Mouse (Mus musculus) CH12.LX (cell line): Measurements from ENCODE around the gene Slc25a33. TPM values are rescaled to one million over a fixed set of nuclear protein-coding genes. Genes with fewer than 3 reads are reported as not detected.

Source experiments
- polyA plus RNA-seq: library from polyadenylated mRNA; unstranded; fragments of >175 nt; gene quantifications from 2 replicates; pipeline ENCODE4 v1.2.1, GENCODE M21; 2012; ENCODE audit warnings: low read depth; ENCODE audit not compliant: insufficient read length
- total RNA-seq, 2 experiments: library from RNA; depleted of rRNA; stranded (reverse); fragments of 300-350 nt in 1 of 2; fragments of >200 nt in 1 of 2; gene quantifications; 2 replicates each; pipeline ENCODE4 v1.2.3; 2012 to 2014

Gene Slc25a33
- total and polyA plus RNA-seq, 3 experiments: 25.3 to 35.5 (median 32.4) TPM

Other genes with a start within 250 kb of the Slc25a33 start
- gene Clstn1, start 187.8 kb downstream of the Slc25a33 start, total RNA-seq (2012; rRNA removed): 51.4 and 53.1 TPM in 2 replicates
- gene Clstn1, start 187.8 kb downstream of the Slc25a33 start, total RNA-seq (2014; rRNA removed): 26.4 and 27.7 TPM in 2 replicates
- gene Clstn1, start 187.8 kb downstream of the Slc25a33 start, polyA plus RNA-seq: 35.2 and 36.9 TPM in 2 replicates
- gene Pik3cd, start 71.7 kb downstream of the Slc25a33 start, total RNA-seq (2012; rRNA removed): 84.0 and 95.0 TPM in 2 replicates
- 57.0 and 60.3 TPM in 2 replicates for gene Pik3cd, start 71.7 kb downstream of the Slc25a33 start, total RNA-seq (2014; rRNA removed)
- gene Pik3cd, start 71.7 kb downstream of the Slc25a33 start, polyA plus RNA-seq: 62.4 and 72.1 TPM in 2 replicates
- 16.2 and 18.0 TPM in 2 replicates for gene Tmem201, start 36.2 kb downstream of the Slc25a33 start, total RNA-seq (2012; rRNA removed)
- 6.4 and 6.5 TPM in 2 replicates for gene Tmem201, start 36.2 kb downstream of the Slc25a33 start, total RNA-seq (2014; rRNA removed)
- gene Tmem201, start 36.2 kb downstream of the Slc25a33 start, polyA plus RNA-seq: 23.7 and 29.2 TPM in 2 replicates
- 0.04 and 0.34 TPM in 2 replicates for gene Spsb1, start 180.8 kb upstream of the Slc25a33 start, total RNA-seq (2012; rRNA removed)
- 0.07 and 0.16 TPM in 2 replicates for gene Spsb1, start 180.8 kb upstream of the Slc25a33 start, total RNA-seq (2014; rRNA removed)
- gene Spsb1, start 180.8 kb upstream of the Slc25a33 start, polyA plus RNA-seq: 0.16 and 0.19 TPM in 2 replicates
- 25.1 and 25.3 TPM in 2 replicates for gene H6pd, start 234.7 kb upstream of the Slc25a33 start, total RNA-seq (2012; rRNA removed)
- gene H6pd, start 234.7 kb upstream of the Slc25a33 start, total RNA-seq (2014; rRNA removed): 13.2 and 17.7 TPM in 2 replicates
- gene H6pd, start 234.7 kb upstream of the Slc25a33 start, polyA plus RNA-seq: 36.2 and 38.5 TPM in 2 replicates